Mouse (Mus musculus) CH12.LX (cell line): Measurements from ENCODE around the gene Arap2. TPM values are rescaled to one million over a fixed set of nuclear protein-coding genes. Genes with fewer than 3 reads are reported as not detected.

Experiments
- DNase-seq: peaks from one replicate; pipeline ENCODE4 v3.0.0-alpha.2; 2013; ENCODE audit errors: extremely low read depth
- H3K27ac ChIP-seq: 2 replicates; pipeline ENCODE4 v1.5.1; 2012; ENCODE audit warnings: low read depth, mild to moderate bottlenecking, control low read depth, moderate library complexity; ENCODE audit not compliant: insufficient read depth
- H3K27me3 ChIP-seq: replicated peaks from 2 replicates; pipeline ENCODE3; 2012; ENCODE audit warnings: inconsistent platforms
- H3K36me3 ChIP-seq, 2 experiments: replicated peaks in 1 of 2; 2 replicates each; pipeline versions ENCODE3 to v1.6.1; 2012; ENCODE audit warnings: inconsistent platforms in 1 of 2, low read length in 1 of 2, mild to moderate bottlenecking in 1 of 2, mixed read lengths in 1 of 2, moderate library complexity in 1 of 2; ENCODE audit not compliant: control insufficient read depth in 1 of 2, insufficient read depth in 1 of 2
- H3K4me1 ChIP-seq, 2 experiments: 2 replicates each; pipeline ENCODE4 v1.6.1; 2012; ENCODE audit warnings: inconsistent platforms in 1 of 2, moderate library complexity in 1 of 2; ENCODE audit not compliant: insufficient read depth in 2 of 2, control insufficient read depth in 1 of 2
- H3K4me2 ChIP-seq: 2 replicates; pipeline ENCODE4 v1.6.1; 2012; ENCODE audit warnings: low read depth, mild to moderate bottlenecking, control low read depth; ENCODE audit not compliant: poor library complexity, insufficient read depth, severe bottlenecking
- H3K4me3 ChIP-seq, 3 experiments: fragments of 150-350 bp in 1 of 3; sonication (generic) in 1 of 3; replicated peaks in 1 of 3; 2 replicates each; pipeline versions ENCODE3 to v1.5.1; 2011 to 2012; ENCODE audit warnings: low read depth in 2 of 3, low read length in 2 of 3, mild to moderate bottlenecking in 2 of 3, moderate library complexity in 2 of 3, control low read depth in 1 of 3, improper control_type of control experiment in 1 of 3, inconsistent platforms in 1 of 3, mixed read lengths in 1 of 3; ENCODE audit not compliant: poor library complexity in 1 of 3
- H3K79me2 ChIP-seq: replicated peaks from 2 replicates; pipeline ENCODE4 v1.6.1; 2012; ENCODE audit warnings: mild to moderate bottlenecking, moderate library complexity; ENCODE audit not compliant: control insufficient read depth, poor library complexity, insufficient read depth, severe bottlenecking; ENCODE audit errors: extremely low read depth
- H3K9ac ChIP-seq: 2 replicates; pipeline ENCODE4 v1.6.1; 2012; ENCODE audit warnings: low read depth, mild to moderate bottlenecking, control low read depth, moderate library complexity; ENCODE audit not compliant: insufficient read depth
- H3K9me3 ChIP-seq: replicated peaks from 2 replicates; pipeline ENCODE3; 2012; ENCODE audit warnings: low read length, inconsistent platforms, mixed read lengths
- BHLHE40 ChIP-seq: IDR thresholded peaks from 2 replicates; pipeline ENCODE4 v1.6.1; 2011; ENCODE audit warnings: mild to moderate bottlenecking, low read depth, low read length, improper control_type of control experiment
- CHD1 ChIP-seq: IDR thresholded peaks from 2 replicates; pipeline ENCODE4 v1.6.1; 2012; ENCODE audit warnings: low read depth, low read length, improper control_type of control experiment, inconsistent platforms
- GABPA ChIP-seq: IDR thresholded peaks from 2 replicates; pipeline ENCODE4 v1.6.1; 2012; ENCODE audit warnings: low read depth, low read length, improper control_type of control experiment, inconsistent platforms; ENCODE audit not compliant: insufficient replicate concordance
- HCFC1 ChIP-seq: IDR thresholded peaks from 2 replicates; pipeline ENCODE4 v1.6.1; 2012; ENCODE audit warnings: low read depth, mild to moderate bottlenecking, inconsistent platforms, low read length, improper control_type of control experiment
- IRF4 ChIP-seq: IDR thresholded peaks from 2 replicates; pipeline ENCODE4 v1.6.1; 2014; ENCODE audit warnings: low read depth, mild to moderate bottlenecking, inconsistent platforms, low read length, improper control_type of control experiment
- JUND ChIP-seq: conservative IDR thresholded peaks from 2 replicates; pipeline ENCODE4 v1.6.1; 2011; ENCODE audit warnings: low read depth, low read length, improper control_type of control experiment
- KAT2A ChIP-seq: IDR thresholded peaks from 2 replicates; pipeline ENCODE4 v1.6.1; 2012; ENCODE audit warnings: low read length, improper control_type of control experiment, inconsistent platforms; ENCODE audit not compliant: insufficient replicate concordance
- MAX ChIP-seq: IDR thresholded peaks from 2 replicates; pipeline ENCODE4 v1.6.1; 2011; ENCODE audit warnings: low read length, improper control_type of control experiment
- MAZ ChIP-seq: IDR thresholded peaks from 2 replicates; pipeline ENCODE4 v1.6.1; 2012; ENCODE audit warnings: low read depth, mild to moderate bottlenecking, inconsistent platforms, low read length, improper control_type of control experiment, moderate library complexity
- MEF2A ChIP-seq: IDR thresholded peaks from 2 replicates; pipeline ENCODE4 v1.6.1; 2014; ENCODE audit warnings: low read depth, mild to moderate bottlenecking, inconsistent platforms, low read length, improper control_type of control experiment, borderline replicate concordance
- MXI1 ChIP-seq: IDR thresholded peaks from 2 replicates; pipeline ENCODE4 v1.6.1; 2011; ENCODE audit warnings: mild to moderate bottlenecking, low read depth, low read length, improper control_type of control experiment
- MYC ChIP-seq: IDR thresholded peaks from 2 replicates; pipeline ENCODE4 v1.6.1; 2011; ENCODE audit warnings: low read depth, mild to moderate bottlenecking, improper control_type of control experiment, low read length
- NRF1 ChIP-seq: IDR thresholded peaks from 2 replicates; pipeline ENCODE4 v1.6.1; 2014; ENCODE audit warnings: low read depth, mild to moderate bottlenecking, inconsistent platforms, low read length, improper control_type of control experiment, moderate library complexity
- POLR2A ChIP-seq: IDR thresholded peaks from 2 replicates; pipeline ENCODE4 v1.6.1; 2011; ENCODE audit warnings: low read depth, mild to moderate bottlenecking, improper control_type of control experiment, low read length
- RAD21 ChIP-seq: IDR thresholded peaks from 2 replicates; pipeline ENCODE4 v1.6.1; 2011; ENCODE audit warnings: low read depth, mild to moderate bottlenecking, low read length, improper control_type of control experiment, moderate library complexity
- RCOR1 ChIP-seq: conservative IDR thresholded peaks from 2 replicates; pipeline ENCODE4 v1.6.1; 2012; ENCODE audit warnings: low read depth, mild to moderate bottlenecking, inconsistent platforms, low read length, improper control_type of control experiment
- TBP ChIP-seq: conservative IDR thresholded peaks from 2 replicates; pipeline ENCODE4 v1.6.1; 2011; ENCODE audit warnings: low read depth, low read length, improper control_type of control experiment
- UBTF ChIP-seq: IDR thresholded peaks from 2 replicates; pipeline ENCODE4 v1.6.1; 2012; ENCODE audit warnings: low read depth, mild to moderate bottlenecking, inconsistent platforms, low read length, improper control_type of control experiment, moderate library complexity
- USF1 ChIP-seq: IDR thresholded peaks from 2 replicates; pipeline ENCODE4 v1.6.1; 2014; ENCODE audit warnings: low read depth, mild to moderate bottlenecking, inconsistent platforms, low read length, improper control_type of control experiment
- USF2 ChIP-seq: conservative IDR thresholded peaks from 2 replicates; pipeline ENCODE4 v1.6.1; 2011; ENCODE audit warnings: low read depth, low read length, improper control_type of control experiment
- ZC3H11A ChIP-seq: IDR thresholded peaks from 2 replicates; pipeline ENCODE4 v1.6.1; 2012; ENCODE audit warnings: low read depth, mild to moderate bottlenecking, inconsistent platforms, low read length, improper control_type of control experiment
- ZKSCAN1 ChIP-seq: IDR thresholded peaks from 2 replicates; pipeline ENCODE4 v1.6.1; 2012; ENCODE audit warnings: low read depth, inconsistent platforms, low read length, improper control_type of control experiment, borderline replicate concordance
- ZNF384 ChIP-seq: IDR thresholded peaks from 2 replicates; pipeline ENCODE4 v1.6.1; 2012; ENCODE audit warnings: low read depth, low read length, improper control_type of control experiment, inconsistent platforms
- dilution Hi-C: fragments of 300-500 bp; cut with MboI; formaldehyde crosslinking; loops from 2 replicates; pipeline ENCODE4 v1.14.3; 2020; ENCODE audit warnings: low sequenced_read_pairs; ENCODE audit not compliant: extremely low pct_unique_long_range_greater_than_20kb, extremely low pct_ligation_motif_present
- in situ Hi-C: fragments of 300-500 bp; cut with MboI; formaldehyde crosslinking; loops from 3 replicates; pipeline ENCODE4 v1.14.3; 2019; ENCODE audit warnings: low sequenced_read_pairs, low pct_ligation_motif_present, low pct_unique_long_range_greater_than_20kb, mixed read lengths
- polyA plus RNA-seq: library from polyadenylated mRNA; unstranded; fragments of >175 nt; gene quantifications from 2 replicates; pipeline ENCODE4 v1.2.1, GENCODE M21; 2012; ENCODE audit warnings: low read depth; ENCODE audit not compliant: insufficient read length
- total RNA-seq, 2 experiments: library from RNA; depleted of rRNA; stranded (reverse); fragments of 300-350 nt in 1 of 2; fragments of >200 nt in 1 of 2; gene quantifications; 2 replicates each; pipeline ENCODE4 v1.2.3; 2012 to 2014

The Arap2 gene
- total and polyA plus RNA-seq, 3 experiments: 6.6 to 15.1 (median 9.4) TPM

DNA sequence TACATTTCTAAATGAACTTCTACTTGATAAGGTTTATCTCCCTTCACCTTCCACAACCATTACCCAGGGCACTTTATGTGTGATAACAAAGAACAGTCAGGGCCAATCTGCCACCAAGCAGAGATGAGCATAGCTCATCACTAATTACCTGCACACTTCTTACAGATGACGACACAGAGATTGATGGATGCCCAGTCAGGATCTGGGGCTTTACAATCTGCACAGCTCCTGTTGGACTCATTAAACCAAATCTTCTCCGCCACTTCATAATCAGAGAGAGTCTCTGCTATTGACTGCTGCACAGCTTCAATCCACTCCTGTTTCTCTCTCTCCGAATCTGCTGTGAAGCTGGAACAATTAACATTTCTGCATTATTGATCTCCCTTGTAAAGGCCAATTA lies 82.8 kb downstream of the Arap2 start:
- H3K27ac ChIP-seq: no peak overlapping the region
- H3K27me3 ChIP-seq: no peaks in the 10 kb centered on the region
- H3K36me3 ChIP-seq: peaks cover 0 to 12% of the 10 kb centered on the region in 2 experiments
- in situ Hi-C loops (no loop called here), dilution Hi-C loops (no loop called here)
- TF ChIP-seq HCFC1: no peak
- TF ChIP-seq CHD1: no peak
- TF ChIP-seq KAT2A: no peak
- no peaks in the 10 kb centered on the region for H3K9me3 ChIP-seq
- H3K4me3 ChIP-seq: no peak overlapping the region
- H3K79me2 ChIP-seq: no peaks in the 10 kb centered on the region
- DNase-seq: no peak
- H3K9ac ChIP-seq: no peak overlapping the region
- no peak overlapping the region for H3K4me2 ChIP-seq
- H3K4me1 ChIP-seq: no peaks in the 10 kb centered on the region

DNA sequence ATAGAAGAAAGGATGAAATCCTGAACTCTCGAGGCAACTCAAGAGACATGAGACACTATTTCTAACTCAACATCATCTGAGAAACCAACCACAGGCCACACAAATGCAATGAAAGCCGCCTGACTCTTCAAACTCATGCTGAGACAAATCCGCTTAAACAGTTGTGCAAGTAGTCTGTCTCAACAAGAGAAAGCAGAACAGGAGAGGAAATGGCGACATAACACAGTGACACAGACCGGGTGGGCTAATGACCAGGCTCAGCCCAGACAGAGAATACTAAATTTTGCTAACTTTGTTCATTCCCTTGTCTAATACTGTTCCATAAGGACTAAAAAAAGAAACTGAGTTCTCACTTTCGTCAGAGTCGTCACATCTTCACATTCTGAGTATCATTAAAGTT lies 88.6 kb downstream of the Arap2 start:
- no peaks in the 10 kb centered on the region for H3K27me3 ChIP-seq
- no peak for DNase-seq
- H3K9me3 ChIP-seq: no peaks in the 10 kb centered on the region
- in situ Hi-C loops (no loop called here), dilution Hi-C loops (no loop called here)
- no peak overlapping the region for H3K4me2 ChIP-seq
- no peak overlapping the region for H3K27ac ChIP-seq
- no peak for TF ChIP-seq UBTF
- TF ChIP-seq MYC: no peak
- no peak for TF ChIP-seq BHLHE40
- TF ChIP-seq MXI1: no peak
- TF ChIP-seq TBP: no peak
- no peak for TF ChIP-seq MEF2A
- no peak for TF ChIP-seq JUND
- TF ChIP-seq NRF1: no peak
- TF ChIP-seq POLR2A: no peak
- no peak for TF ChIP-seq RAD21
- TF ChIP-seq MAX: no peak
- TF ChIP-seq USF2: no peak
- no peaks in the 10 kb centered on the region for H3K4me1 ChIP-seq
- no peak overlapping the region for H3K4me3 ChIP-seq
- H3K79me2 ChIP-seq: no peaks in the 10 kb centered on the region
- H3K9ac ChIP-seq: no peak overlapping the region
- H3K36me3 ChIP-seq: peaks cover 4 to 32% of the 10 kb centered on the region in 2 experiments

DNA sequence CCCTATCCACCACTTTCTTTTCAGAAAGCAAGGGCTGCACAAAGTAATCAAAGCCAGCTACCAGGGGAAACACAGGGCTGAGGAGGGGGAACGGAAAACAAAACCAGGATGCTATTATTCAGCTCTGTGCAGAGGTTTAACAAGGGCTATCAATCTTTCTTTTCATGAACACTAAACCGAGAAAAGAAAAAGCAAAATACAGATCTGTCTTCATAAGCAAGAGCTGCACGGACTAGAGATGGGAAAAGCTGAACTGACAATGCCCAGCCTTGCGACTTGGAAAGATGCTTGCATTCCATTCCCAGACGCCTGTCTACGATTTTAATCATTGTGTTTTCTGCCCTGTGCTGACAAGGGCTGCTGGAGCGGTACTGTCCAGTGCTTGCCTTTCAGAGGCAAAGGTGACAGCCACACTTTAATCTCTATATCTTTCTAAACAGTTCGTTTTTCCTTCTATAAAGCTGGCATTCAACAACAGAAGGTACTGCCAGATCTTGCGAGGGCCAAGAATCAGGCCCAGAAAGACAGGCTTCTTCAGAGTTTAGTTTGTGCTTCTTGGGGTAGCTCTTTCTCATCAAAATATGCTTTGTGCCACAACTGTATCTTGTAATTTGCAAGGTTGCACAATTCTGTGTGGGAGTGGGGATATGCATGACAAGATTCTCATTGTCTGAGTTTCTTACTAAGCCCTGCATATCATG lies 93.1 kb downstream of the Arap2 start:
- H3K79me2 ChIP-seq: no peaks in the 10 kb centered on the region
- H3K9ac ChIP-seq: no peak overlapping the region
- no peak for DNase-seq
- H3K4me2 ChIP-seq: no peak overlapping the region
- no peaks in the 10 kb centered on the region for H3K4me1 ChIP-seq
- in situ Hi-C loops (no loop called here), dilution Hi-C loops (no loop called here)
- H3K9me3 ChIP-seq: no peaks in the 10 kb centered on the region
- no peaks in the 10 kb centered on the region for H3K27me3 ChIP-seq
- no peak overlapping the region for H3K4me3 ChIP-seq
- no peak for TF ChIP-seq ZC3H11A
- TF ChIP-seq UBTF: no peak
- TF ChIP-seq USF1: no peak
- TF ChIP-seq RCOR1: no peak
- TF ChIP-seq IRF4: no peak
- no peak for TF ChIP-seq ZKSCAN1
- TF ChIP-seq MAZ: no peak
- TF ChIP-seq JUND: no peak
- no peak for TF ChIP-seq GABPA
- no peak for TF ChIP-seq BHLHE40
- TF ChIP-seq ZNF384: no peak
- TF ChIP-seq MXI1: no peak
- peaks cover 12 to 48% of the 10 kb centered on the region in 2 experiments for H3K36me3 ChIP-seq
- no peak overlapping the region for H3K27ac ChIP-seq
